Mouse (Mus musculus): ENCODE results near the gene Atg4d.

DNA sequence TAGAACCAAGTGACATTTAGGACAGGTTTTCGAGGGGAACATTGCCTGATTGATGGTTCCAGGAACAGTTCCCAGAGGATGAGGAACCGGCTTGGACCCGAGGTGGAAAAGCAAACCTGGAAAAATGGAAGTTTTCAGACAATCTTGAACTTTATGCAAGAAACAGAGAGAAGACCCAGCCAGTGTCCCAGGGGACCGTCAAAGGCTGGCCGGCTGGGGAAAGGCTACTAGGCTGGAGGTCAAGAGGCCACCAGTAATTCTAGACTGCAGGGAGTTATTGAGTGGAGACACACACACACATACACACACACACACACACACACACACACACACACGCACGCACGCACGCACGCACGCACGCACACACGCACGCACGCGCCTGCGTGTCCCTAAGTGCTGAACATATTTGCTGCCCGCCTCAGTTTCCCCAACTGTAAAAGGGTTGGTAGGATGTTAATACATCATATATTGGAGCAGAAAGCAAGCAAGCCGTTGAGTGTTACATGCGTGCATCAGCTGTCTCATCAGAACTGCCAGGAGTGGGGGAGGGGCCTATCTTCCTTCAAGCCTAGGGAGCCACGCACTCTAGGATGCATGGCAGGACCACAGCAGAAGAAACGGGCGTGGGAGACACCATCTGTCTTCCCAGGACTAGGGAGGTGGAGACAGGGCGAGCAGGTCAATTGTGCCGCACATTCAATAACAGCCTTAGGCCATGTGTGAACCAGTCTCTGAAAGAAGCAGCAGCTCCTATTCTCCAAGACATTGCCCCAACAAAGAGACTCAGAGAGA, 48.8 kb upstream of the Atg4d start:
- TF ChIP-seq CTCF (IDR thresholded peaks at IDR 0.05), result no peak
- TF ChIP-seq EP300 (IDR thresholded peaks at IDR 0.05; ENCODE audit: insufficient read depth, low read depth, low read length), result no peak
- no peak for TF ChIP-seq POLR2A (IDR thresholded peaks at IDR 0.05; ENCODE audit: insufficient read depth, low read depth, low read length)
